Mouse (Mus musculus): ENCODE measurements around the gene Selenos. TPM values are rescaled to one million over a fixed set of nuclear protein-coding genes. Genes with fewer than 3 reads are reported as not detected.

The Selenos gene
- polyA plus RNA-seq, 1 experiment from 2014 or later = 129 TPM

DNA sequence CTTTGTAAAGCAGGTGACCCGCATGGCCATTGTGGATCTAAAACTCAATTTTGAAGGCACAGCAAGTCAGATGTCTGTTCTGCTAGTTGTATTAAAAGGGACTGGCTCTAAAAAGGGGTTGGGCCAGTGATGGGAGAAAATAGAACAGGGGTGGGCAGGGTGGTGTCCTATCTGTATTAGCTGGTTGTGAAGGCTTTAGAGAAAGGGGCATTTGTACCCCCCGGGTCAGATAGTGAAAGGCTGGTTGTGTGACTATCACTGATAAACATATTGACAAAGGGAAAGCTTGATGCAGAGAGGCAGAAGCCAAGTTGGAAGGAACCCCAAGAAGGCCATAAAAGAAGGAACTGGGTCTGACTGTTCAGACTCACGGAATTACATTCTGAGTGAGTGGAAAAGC lies 34.1 kb downstream of the Selenos start:
- Histone ChIP-seq H3K4me3 (ENCODE audit: low read length) (no peak overlapping the region), H3K9ac (ENCODE audit: low read depth, low read length) (no peak overlapping the region), H3K27me3 (replicated peaks; ENCODE audit: control insufficient read depth, insufficient read depth, low read length) (no peaks in the 10 kb centered on the region), H3K27ac (ENCODE audit: low read length) (no peak overlapping the region), H3K4me1 (ENCODE audit: control insufficient read depth, insufficient read depth, low read length) (peaks cover 16% of the 10 kb centered on the region), H3K4me2 (ENCODE audit: low read depth, low read length) (no peak overlapping the region), H3K36me3 (ENCODE audit: control insufficient read depth, insufficient read depth, low read length) (no peaks in the 10 kb centered on the region), H3K9me3 (ENCODE audit: control insufficient read depth, low read length) (no peaks in the 10 kb centered on the region)
- ATAC-seq = no peak
- WGBS = 82% methylated on average over 3 of the region's 3 CpGs

DNA sequence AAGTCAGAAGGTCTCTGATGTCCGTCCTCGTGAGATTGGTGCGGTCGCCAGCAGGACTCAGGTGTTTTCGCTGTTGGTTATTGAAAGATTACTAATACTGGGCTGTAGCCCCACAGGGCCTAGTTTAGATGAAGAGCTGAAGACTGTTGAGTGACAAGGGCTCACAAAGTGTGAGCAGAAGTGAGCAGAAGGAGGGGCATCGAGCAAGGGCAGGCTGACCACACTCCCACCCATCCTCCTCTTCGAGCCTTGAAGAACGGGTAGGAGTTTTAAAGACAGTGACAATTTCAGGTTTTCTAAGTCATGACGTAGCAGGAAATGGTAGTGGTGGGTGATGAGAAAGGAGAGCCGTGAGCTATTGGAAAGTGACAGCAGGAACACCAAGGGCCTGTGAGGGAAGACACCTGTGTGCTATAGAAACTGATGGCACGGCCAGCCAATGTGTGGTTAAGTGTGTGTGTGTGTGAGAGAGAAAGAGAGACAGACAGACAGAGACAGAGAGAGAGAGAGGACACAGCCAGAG lies 36.4 kb downstream of the Selenos start:
- H3K4me1 ChIP-seq (ENCODE audit: control insufficient read depth, insufficient read depth, low read length) = peaks cover 16% of the 10 kb centered on the region
- ATAC-seq = no peak
- WGBS = 74% methylated on average over 11 of the region's 11 CpGs
- no peak overlapping the region for H3K27ac ChIP-seq (ENCODE audit: low read length)
- no peaks in the 10 kb centered on the region for H3K9me3 ChIP-seq (ENCODE audit: control insufficient read depth, low read length)
- no peak overlapping the region for H3K9ac ChIP-seq (ENCODE audit: low read depth, low read length)
- H3K4me2 ChIP-seq (ENCODE audit: low read depth, low read length) = no peak overlapping the region
- no peaks in the 10 kb centered on the region for H3K36me3 ChIP-seq (ENCODE audit: control insufficient read depth, insufficient read depth, low read length)
- H3K27me3 ChIP-seq (replicated peaks; ENCODE audit: control insufficient read depth, insufficient read depth, low read length) = no peaks in the 10 kb centered on the region
- no peak overlapping the region for H3K4me3 ChIP-seq (ENCODE audit: low read length)

- H3K4me2 ChIP-seq (ENCODE audit: low read depth, low read length) = no peak overlapping the region
- no peak overlapping the region for H3K27ac ChIP-seq (ENCODE audit: low read length)
- no peak for ATAC-seq
- H3K4me3 ChIP-seq (ENCODE audit: low read length) = no peak overlapping the region
- H3K27me3 ChIP-seq (replicated peaks; ENCODE audit: control insufficient read depth, insufficient read depth, low read length) = no peaks in the 10 kb centered on the region
- H3K4me1 ChIP-seq (ENCODE audit: control insufficient read depth, insufficient read depth, low read length) = peaks cover 12% of the 10 kb centered on the region
- no peaks in the 10 kb centered on the region for H3K9me3 ChIP-seq (ENCODE audit: control insufficient read depth, low read length)
- no peak overlapping the region for H3K9ac ChIP-seq (ENCODE audit: low read depth, low read length)
- H3K36me3 ChIP-seq (ENCODE audit: control insufficient read depth, insufficient read depth, low read length) = no peaks in the 10 kb centered on the region
- 60% methylated on average over 8 of the region's 8 CpGs for WGBS
Measured at GRCm38 (mm10) chr7:66116906-66117482, 37.5 kb downstream of the Selenos start.

DNA sequence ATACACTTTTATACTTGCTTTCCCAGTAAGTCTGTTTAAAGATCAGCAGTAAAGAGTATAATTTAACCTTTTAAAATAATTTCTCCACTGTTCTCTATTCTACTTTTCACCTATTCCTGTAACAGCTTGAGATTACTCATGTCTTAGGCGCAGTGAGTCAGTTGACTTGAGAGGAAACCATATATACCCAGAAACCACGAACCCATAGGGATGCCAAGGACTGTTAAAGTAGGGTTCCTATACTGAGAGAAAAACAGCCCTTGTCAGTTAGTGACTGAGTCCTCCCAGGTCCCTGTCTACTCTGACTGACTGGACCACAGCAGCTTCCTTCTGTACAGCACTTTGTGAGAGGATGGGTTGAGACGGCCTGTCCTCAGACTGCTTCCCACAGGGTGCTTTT lies 38.6 kb downstream of the Selenos start:
- H3K27ac ChIP-seq (ENCODE audit: low read length) = no peak overlapping the region
- no peaks in the 10 kb centered on the region for H3K36me3 ChIP-seq (ENCODE audit: control insufficient read depth, insufficient read depth, low read length)
- 83% methylated on average over 3 of the region's 3 CpGs for WGBS
- ATAC-seq = no peak
- H3K4me1 ChIP-seq (ENCODE audit: control insufficient read depth, insufficient read depth, low read length) = peaks cover 12% of the 10 kb centered on the region
- no peak overlapping the region for H3K4me3 ChIP-seq (ENCODE audit: low read length)
- no peak overlapping the region for H3K9ac ChIP-seq (ENCODE audit: low read depth, low read length)
- no peaks in the 10 kb centered on the region for H3K9me3 ChIP-seq (ENCODE audit: control insufficient read depth, low read length)
- no peak overlapping the region for H3K4me2 ChIP-seq (ENCODE audit: low read depth, low read length)
- H3K27me3 ChIP-seq (replicated peaks; ENCODE audit: control insufficient read depth, insufficient read depth, low read length) = no peaks in the 10 kb centered on the region

DNA sequence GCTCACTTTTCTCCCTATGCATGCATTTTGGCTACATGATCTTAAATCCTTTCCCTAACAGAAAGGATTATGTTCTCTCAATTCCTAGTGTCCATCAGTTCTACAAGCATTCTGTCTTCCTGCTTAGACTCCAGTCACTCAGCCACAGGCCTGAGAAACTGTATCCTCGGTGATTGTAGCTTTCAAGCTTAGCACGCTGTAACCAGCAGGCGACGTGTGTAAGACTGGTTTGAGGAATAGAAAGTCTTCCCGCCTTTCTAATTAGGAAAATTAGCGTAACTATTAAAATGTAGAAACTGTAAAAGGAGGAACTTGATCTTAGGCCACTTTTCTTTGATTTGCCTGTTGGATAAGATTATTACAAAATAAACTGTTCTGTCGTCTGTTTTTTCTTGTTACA lies 39.3 kb downstream of the Selenos start:
- no peak overlapping the region for H3K4me3 ChIP-seq (ENCODE audit: low read length)
- H3K9me3 ChIP-seq (ENCODE audit: control insufficient read depth, low read length) = no peaks in the 10 kb centered on the region
- H3K27me3 ChIP-seq (replicated peaks; ENCODE audit: control insufficient read depth, insufficient read depth, low read length) = no peaks in the 10 kb centered on the region
- no peaks in the 10 kb centered on the region for H3K36me3 ChIP-seq (ENCODE audit: control insufficient read depth, insufficient read depth, low read length)
- 81% methylated on average over 7 of the region's 7 CpGs for WGBS
- no peak overlapping the region for H3K9ac ChIP-seq (ENCODE audit: low read depth, low read length)
- peaks cover 12% of the 10 kb centered on the region for H3K4me1 ChIP-seq (ENCODE audit: control insufficient read depth, insufficient read depth, low read length)
- H3K4me2 ChIP-seq (ENCODE audit: low read depth, low read length) = no peak overlapping the region
- ATAC-seq = no peak
- H3K27ac ChIP-seq (ENCODE audit: low read length) = no peak overlapping the region

- 74% methylated on average over 1 of the region's 1 CpGs for WGBS
- H3K36me3 ChIP-seq (ENCODE audit: control insufficient read depth, insufficient read depth, low read length) = no peaks in the 10 kb centered on the region; the same call in 1 of the 2 replicates
Measured at GRCm38 (mm10) chr7:66120139-66120538, 40.7 kb downstream of the Selenos start.

DNA sequence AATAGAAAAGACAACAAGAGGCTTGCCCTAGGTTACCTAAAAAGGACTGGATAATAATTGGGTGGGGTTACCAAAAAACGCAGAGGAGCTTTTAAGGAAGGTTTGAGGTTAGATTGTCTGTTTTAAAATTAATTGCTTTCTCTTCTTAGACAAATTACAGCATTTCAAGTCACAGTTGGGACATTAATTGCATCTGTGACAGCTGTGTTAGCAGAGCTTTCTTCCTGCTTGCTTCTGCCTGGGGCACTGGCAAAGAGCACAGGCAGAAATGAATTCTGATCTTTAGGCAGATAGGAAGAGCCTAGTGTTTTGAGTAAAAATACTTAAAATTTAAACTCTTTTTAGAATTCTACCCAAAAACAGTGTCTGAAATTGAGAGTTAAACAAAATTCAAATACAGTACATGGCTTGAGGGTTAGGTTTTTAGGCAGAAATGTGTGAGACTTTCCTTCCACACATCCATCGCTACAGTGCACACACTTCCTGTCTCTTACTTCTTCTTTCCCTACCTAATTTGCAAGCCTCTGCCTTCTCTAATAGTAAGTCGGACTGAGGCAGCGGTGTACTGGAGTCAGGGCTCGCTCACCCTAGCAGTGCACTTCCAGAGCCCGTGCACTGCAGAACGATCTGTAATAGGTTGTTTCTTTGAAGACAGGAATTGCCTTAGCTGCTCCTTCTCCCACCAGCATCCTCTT lies 41.4 kb downstream of the Selenos start:
- no peaks in the 10 kb centered on the region; the same call in 1 of the 2 replicates for H3K36me3 ChIP-seq (ENCODE audit: control insufficient read depth, insufficient read depth, low read length)
- H3K4me3 ChIP-seq (ENCODE audit: low read length) = no peak overlapping the region
- H3K4me2 ChIP-seq (ENCODE audit: low read depth, low read length) = no peak overlapping the region
- H3K9ac ChIP-seq (ENCODE audit: low read depth, low read length) = no peak overlapping the region
- H3K9me3 ChIP-seq (ENCODE audit: control insufficient read depth, low read length) = no peaks in the 10 kb centered on the region
- no peak overlapping the region for H3K27ac ChIP-seq (ENCODE audit: low read length)
- ATAC-seq = no peak
- peaks cover 15% of the 10 kb centered on the region for H3K4me1 ChIP-seq (ENCODE audit: control insufficient read depth, insufficient read depth, low read length)
- no peaks in the 10 kb centered on the region for H3K27me3 ChIP-seq (replicated peaks; ENCODE audit: control insufficient read depth, insufficient read depth, low read length)
- WGBS = 63% methylated on average over 7 of the region's 7 CpGs

More at GRCm38 (mm10) chr7:66120139-66120538, 40.7 kb downstream of the Selenos start:
- H3K9me3 ChIP-seq (ENCODE audit: control insufficient read depth, low read length) = no peaks in the 10 kb centered on the region
- H3K4me1 ChIP-seq (ENCODE audit: control insufficient read depth, insufficient read depth, low read length) = peaks cover 15% of the 10 kb centered on the region
- no peak overlapping the region for H3K4me2 ChIP-seq (ENCODE audit: low read depth, low read length)
- H3K27ac ChIP-seq (ENCODE audit: low read length) = no peak overlapping the region
- H3K27me3 ChIP-seq (replicated peaks; ENCODE audit: control insufficient read depth, insufficient read depth, low read length) = no peaks in the 10 kb centered on the region
- H3K9ac ChIP-seq (ENCODE audit: low read depth, low read length) = no peak overlapping the region
- ATAC-seq = no peak
- no peak overlapping the region for H3K4me3 ChIP-seq (ENCODE audit: low read length)

DNA sequence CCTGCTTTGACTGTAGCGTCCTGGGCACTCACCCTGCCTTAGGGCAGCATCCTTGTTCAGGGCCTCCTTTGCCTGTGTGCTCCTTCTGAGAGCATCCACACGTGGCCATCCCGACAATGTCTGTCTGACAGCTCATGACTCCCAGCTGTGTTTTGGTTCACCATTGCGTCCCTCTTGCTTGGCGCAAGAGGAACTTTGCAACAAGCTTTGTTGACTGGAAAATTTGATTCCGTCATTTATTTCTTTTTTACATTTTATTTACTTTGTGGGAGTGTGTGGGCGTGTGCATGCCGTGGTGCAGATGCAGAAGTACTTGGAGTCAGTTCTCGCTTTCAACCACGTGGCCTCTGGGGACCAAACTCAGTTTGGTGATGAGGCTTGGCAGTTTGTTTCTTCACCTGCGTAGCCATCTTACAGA lies 45.1 kb downstream of the Selenos start:
- Histone ChIP-seq H3K4me3 (ENCODE audit: low read length) (no peak overlapping the region), H3K4me1 (ENCODE audit: control insufficient read depth, insufficient read depth, low read length) (peaks cover 4% of the 10 kb centered on the region; the same call in 1 of the 2 replicates), H3K9ac (ENCODE audit: low read depth, low read length) (no peak overlapping the region), H3K4me2 (ENCODE audit: low read depth, low read length) (no peak overlapping the region), H3K36me3 (ENCODE audit: control insufficient read depth, insufficient read depth, low read length) (no peaks in the 10 kb centered on the region; the same call in 1 of the 2 replicates), H3K27me3 (replicated peaks; ENCODE audit: control insufficient read depth, insufficient read depth, low read length) (no peaks in the 10 kb centered on the region), H3K9me3 (ENCODE audit: control insufficient read depth, low read length) (no peaks in the 10 kb centered on the region), H3K27ac (ENCODE audit: low read length) (0 out of 2 replicates have a peak overlapping the region, but pooled peaks have one; percentile 5)
- 47% methylated on average over 11 of the region's 11 CpGs for WGBS
- ATAC-seq = peak; percentile 64

DNA sequence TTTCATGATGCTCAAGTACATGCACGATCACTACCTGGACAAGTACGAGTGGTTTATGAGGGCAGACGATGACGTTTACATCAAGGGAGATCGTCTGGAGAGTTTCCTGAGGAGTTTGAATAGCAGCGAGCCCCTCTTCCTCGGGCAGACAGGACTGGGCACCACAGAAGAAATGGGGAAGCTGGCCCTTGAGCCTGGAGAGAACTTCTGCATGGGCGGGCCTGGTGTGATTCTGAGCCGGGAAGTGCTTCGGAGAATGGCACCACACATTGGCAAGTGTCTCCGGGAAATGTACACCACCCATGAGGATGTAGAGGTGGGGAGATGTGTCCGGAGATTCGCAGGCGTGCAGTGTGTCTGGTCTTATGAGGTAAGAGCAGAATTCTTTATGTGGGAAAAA lies 45.9 kb downstream of the Selenos start:
- ATAC-seq = no peak
- Histone ChIP-seq H3K9me3 (ENCODE audit: control insufficient read depth, low read length) (no peaks in the 10 kb centered on the region), H3K4me1 (ENCODE audit: control insufficient read depth, insufficient read depth, low read length) (peaks cover 6% of the 10 kb centered on the region; the same call in 1 of the 2 replicates), H3K27me3 (replicated peaks; ENCODE audit: control insufficient read depth, insufficient read depth, low read length) (no peaks in the 10 kb centered on the region), H3K27ac (ENCODE audit: low read length) (no peak overlapping the region), H3K9ac (ENCODE audit: low read depth, low read length) (no peak overlapping the region), H3K36me3 (ENCODE audit: control insufficient read depth, insufficient read depth, low read length) (peaks cover 3% of the 10 kb centered on the region; the same call in 1 of the 2 replicates), H3K4me2 (ENCODE audit: low read depth, low read length) (no peak overlapping the region), H3K4me3 (ENCODE audit: low read length) (no peak overlapping the region)
- 83% methylated on average over 14 of the region's 14 CpGs for WGBS

All from intestine, embryonic 16.5 days (tissue).